ENCODE assay signal across 8 mouse cellular contexts in the genomic region with DNA sequence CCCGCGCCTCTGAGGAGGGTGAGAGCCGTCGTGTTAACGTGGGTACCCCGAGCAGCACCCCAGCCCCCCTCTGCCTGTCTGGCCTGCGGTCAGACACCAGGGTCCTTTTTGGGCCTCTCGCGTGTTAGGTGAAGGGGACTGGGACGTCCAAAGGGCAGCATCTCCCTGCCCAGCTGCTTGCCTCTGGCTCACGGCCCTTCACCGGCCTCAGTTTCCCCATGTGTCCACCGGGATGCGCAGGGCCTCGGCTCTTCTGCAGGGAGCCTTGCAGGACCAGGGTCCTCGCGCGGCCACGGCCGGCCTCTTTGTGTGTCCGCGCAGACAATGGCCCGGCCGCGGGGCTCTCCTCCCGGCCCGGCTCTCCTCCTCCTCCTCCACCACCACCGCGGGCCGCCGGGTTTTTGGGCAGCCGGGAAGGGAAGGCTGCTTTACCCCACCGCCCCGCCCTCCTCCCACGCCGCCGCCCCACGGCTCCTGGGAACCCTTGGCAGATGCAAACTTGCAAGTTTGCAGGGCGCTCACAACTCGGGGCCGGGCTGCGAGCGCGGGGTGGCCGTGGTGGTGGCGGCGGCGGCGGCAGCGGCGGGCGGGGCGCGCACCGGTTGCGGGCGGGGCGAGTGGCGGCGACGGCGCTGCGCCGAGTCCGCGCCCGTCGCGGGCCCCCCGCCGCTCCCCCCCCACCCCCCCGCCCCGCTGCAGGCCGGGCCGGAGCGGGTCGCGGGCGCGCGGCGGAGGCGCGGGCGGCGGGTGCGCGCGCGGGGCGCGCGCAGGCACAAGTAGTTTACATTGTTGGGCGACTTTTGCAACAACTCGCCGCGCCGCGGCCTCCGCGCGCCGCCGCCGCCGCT. TPM values are rescaled to one million over a fixed set of nuclear protein-coding genes. Genes with fewer than 3 reads are reported as not detected.
DNase-seq lines count a peak whose midpoint lies in the region; ATAC-seq and TF ChIP-seq lines count a peak whose summit lies in the region.

No protein-coding gene starts in this region.

- H3K4me1 ChIP-seq in embryonic facial prominence, embryonic 15.5 days = peaks cover 66% of the 10 kb centered on the region
- H3K4me1 ChIP-seq in lung, postnatal 0 days (ENCODE audit: insufficient read depth, low read depth, low read length) = peaks cover 31% of the 10 kb centered on the region

- H3K4me3 ChIP-seq in embryonic facial prominence, embryonic 15.5 days (replicated peaks) = peak overlapping the region; percentile 88
- peak overlapping the region; percentile 87 for H3K4me3 ChIP-seq in lung, postnatal 0 days (ENCODE audit: low read depth, low read length)

- H3K27ac ChIP-seq in embryonic facial prominence, embryonic 15.5 days (replicated peaks) = peak overlapping the region; percentile 99
- H3K27ac ChIP-seq in lung, postnatal 0 days (ENCODE audit: low read length) = peak overlapping the region; percentile 99

- H3K4me2 ChIP-seq in embryonic facial prominence, embryonic 15.5 days (replicated peaks) = peak overlapping the region; percentile 91
- H3K4me2 ChIP-seq in lung, postnatal 0 days (replicated peaks; ENCODE audit: low read depth, low read length) = peak overlapping the region; percentile 95

- ATAC-seq in CD4-positive, CD25-positive, alpha-beta regulatory T cell, adult 4 months = peak; percentile 47
- peak; percentile 49 for ATAC-seq in embryonic facial prominence, embryonic 15.5 days (ENCODE audit: insufficient number of reproducible peaks, low FRiP score, low TSS enrichment, low read depth)
- ATAC-seq in lung, postnatal 0 days = peak; percentile 76

- H3K27me3 ChIP-seq in embryonic facial prominence, embryonic 15.5 days = no peaks in the 10 kb centered on the region
- no peaks in the 10 kb centered on the region for H3K27me3 ChIP-seq in lung, postnatal 0 days (replicated peaks; ENCODE audit: insufficient read depth, low read length)

- peak overlapping the region; percentile 94 for H3K9ac ChIP-seq in embryonic facial prominence, embryonic 15.5 days
- H3K9ac ChIP-seq in lung, postnatal 0 days (replicated peaks; ENCODE audit: low read depth) = peak overlapping the region; percentile 95

- WGBS in embryonic facial prominence, embryonic 15.5 days = under 1% methylated on average over 57 of the region's 106 CpGs
- WGBS in lung, postnatal 0 days = under 1% methylated on average over 23 of the region's 106 CpGs

- no peaks in the 10 kb centered on the region for H3K9me3 ChIP-seq in embryonic facial prominence, embryonic 15.5 days (replicated peaks)
- H3K9me3 ChIP-seq in lung, postnatal 0 days (ENCODE audit: low read length) = no peaks in the 10 kb centered on the region

- H3K36me3 ChIP-seq in embryonic facial prominence, embryonic 15.5 days = no peaks in the 10 kb centered on the region
- no peaks in the 10 kb centered on the region for H3K36me3 ChIP-seq in lung, postnatal 0 days (ENCODE audit: insufficient read depth, low read length)

- intact Hi-C loops in heart, postnatal 10 days (cut with DNase I) = loop anchor here (2.0 to 5.0 kb wide), 3 partner anchors 14 to 124 kb away; no protein-coding TSS in a partner anchor

- no peak for TF ChIP-seq EP300 in lung, postnatal 0 days (IDR thresholded peaks at IDR 0.05)

- TF ChIP-seq CTCF in lung, postnatal 0 days (IDR thresholded peaks at IDR 0.05) = no peak

- DNase-seq in adrenal gland, postnatal 14 days = peak; percentile 85
- peak; percentile 79 to 81 for DNase-seq in heart, postnatal 10 days
- DNase-seq in kidney, postnatal 36 days = peak; percentile 76 to 90
- DNase-seq in lung, postnatal 0 days (ENCODE audit: low spot score) = peak; percentile 81
- DNase-seq in retina, embryonic 14.5 days (ENCODE audit: low spot score) = peak; percentile 65
- DNase-seq in urinary bladder, postnatal 10 days (ENCODE audit: low spot score) = peak; percentile 47

RNA-seq across cellular contexts. Expression of a gene that starts 0.5 kb away (rescaled TPM):
- polyA plus RNA-seq in CD4-positive, CD25-positive, alpha-beta regulatory T cell, adult 4 months (2017; shearing (Covaris generic)) = 1 to 10 TPM; 3.3 to 7.8 TPM
- 46.5 and 62.1 TPM in 2 replicates for total RNA-seq in adrenal gland, postnatal 14 days (2021)
- polyA plus RNA-seq in embryonic facial prominence, embryonic 15.5 days (2015; fragmentation: Nextera tagmentation; extraction: Ambion mirVana) = 18.7 and 22.4 TPM in 2 replicates
- total RNA-seq in heart, postnatal 10 days (2021) = 10 to 100 TPM; 38.6 to 42.5 TPM
- polyA plus RNA-seq in lung, postnatal 0 days (2015; fragmentation: Nextera tagmentation; extraction: Ambion mirVana) = 9.6 and 10.3 TPM in 2 replicates

Comparison
In these comparisons a context has a peak if more than half of its experiments do, and no peak if none do; other contexts are left out.
1. Peak in every context shown above with its lines: DNase-seq, ATAC-seq, H3K4me3 ChIP-seq and H3K27ac ChIP-seq.